In genomic region chr16:96353296-96353896, GRCm38 (mm10) we compare ENCODE assay signal across 21 mouse cellular contexts.
DNase-seq lines count a peak whose midpoint lies in the region; ATAC-seq and TF ChIP-seq lines count a peak whose summit lies in the region.
"Had no signal": no experiment of that assay in that cellular context is flagged by ENCODE, and none has a peak within 500 bp of the region (broad histone marks: within the 10 kb centered on the region; RNA-seq: fewer than 3 reads in every experiment).

No protein-coding gene starts in this region.

- peaks cover 18% of the 10 kb centered on the region for H3K4me1 ChIP-seq in hindbrain, embryonic 10.5 days (replicated peaks)
- no peaks in the 10 kb centered on the region for H3K4me1 ChIP-seq in hindbrain, embryonic 11.5 days (replicated peaks; ENCODE audit: control insufficient read depth, insufficient read depth, low read length)
- peaks cover 5% of the 10 kb centered on the region for H3K4me1 ChIP-seq in kidney, embryonic 16.5 days (ENCODE audit: insufficient read depth, low read length)
- H3K4me1 ChIP-seq in CH12.LX (ENCODE audit: control insufficient read depth in 1 of 2, insufficient read depth in 2 of 2) = peaks cover 2 to 17% of the 10 kb centered on the region in 2 experiments
- peaks cover 16% of the 10 kb centered on the region; the same call in 1 of the 2 replicates for H3K4me1 ChIP-seq in neural tube, embryonic 15.5 days
- peaks cover 5% of the 10 kb centered on the region for H3K4me1 ChIP-seq in intestine, embryonic 16.5 days (ENCODE audit: control insufficient read depth, insufficient read depth, low read length)
- H3K4me1 ChIP-seq: forebrain, embryonic 15.5 days had no signal

- H3K27me3 ChIP-seq in hindbrain, embryonic 10.5 days (ENCODE audit: insufficient read depth, poor library complexity, severe bottlenecking) = peaks cover 11% of the 10 kb centered on the region; the same call in 1 of the 2 replicates
- no peaks in the 10 kb centered on the region for H3K27me3 ChIP-seq in hindbrain, embryonic 11.5 days (ENCODE audit: control insufficient read depth, insufficient read depth, low read length)
- H3K27me3 ChIP-seq in kidney, embryonic 16.5 days (ENCODE audit: insufficient read depth, low read length) = no peaks in the 10 kb centered on the region
- peaks cover 1% of the 10 kb centered on the region for H3K27me3 ChIP-seq in CH12.LX (replicated peaks)
- no peaks in the 10 kb centered on the region for H3K27me3 ChIP-seq in neural tube, embryonic 15.5 days (replicated peaks)
- H3K27me3 ChIP-seq in intestine, embryonic 16.5 days (replicated peaks; ENCODE audit: control insufficient read depth, insufficient read depth, low read length) = no peaks in the 10 kb centered on the region
- H3K27me3 ChIP-seq: forebrain, embryonic 15.5 days had no signal

- 83% methylated on average over 6 of the region's 6 CpGs for WGBS in hindbrain, embryonic 10.5 days
- 83% methylated on average over 6 of the region's 6 CpGs for WGBS in hindbrain, embryonic 11.5 days
- 70% methylated on average over 6 of the region's 6 CpGs for WGBS in kidney, embryonic 16.5 days
- WGBS in neural tube, embryonic 15.5 days = 81% methylated on average over 6 of the region's 6 CpGs
- WGBS in intestine, embryonic 16.5 days = 66% methylated on average over 6 of the region's 6 CpGs

- peak; percentile 83 for TF ChIP-seq POLR2A in CH12.LX (IDR thresholded peaks at IDR 0.05; ENCODE audit: low read depth, low read length)

- TF ChIP-seq RAD21 in CH12.LX (IDR thresholded peaks at IDR 0.05; ENCODE audit: low read depth, low read length) = no peak

- no peak for TF ChIP-seq EP300 in CH12.LX (IDR thresholded peaks at IDR 0.05; ENCODE audit: low read length)

- 0 out of 2 replicates have a peak overlapping the region, but pooled peaks have one; percentile 37 for H3K4me3 ChIP-seq in hindbrain, embryonic 10.5 days
- no peak overlapping the region for H3K4me3 ChIP-seq in hindbrain, embryonic 11.5 days (ENCODE audit: low read depth, low read length)
- H3K4me3 ChIP-seq in kidney, embryonic 16.5 days (ENCODE audit: low read length) = no peak overlapping the region
- peak overlapping the region in 1 of 3 experiments; percentile 11 for H3K4me3 ChIP-seq in CH12.LX (replicated peaks in 1 of 3; ENCODE audit: low read depth in 2 of 3, low read length in 2 of 3, poor library complexity in 1 of 3)
- no peak overlapping the region for H3K4me3 ChIP-seq in neural tube, embryonic 15.5 days (replicated peaks)
- no peak overlapping the region for H3K4me3 ChIP-seq in intestine, embryonic 16.5 days (ENCODE audit: low read length)

- 0 out of 2 replicates have a peak overlapping the region, but pooled peaks have one; percentile 16 for H3K27ac ChIP-seq in hindbrain, embryonic 10.5 days
- H3K27ac ChIP-seq in hindbrain, embryonic 11.5 days (ENCODE audit: low read depth, low read length) = no peak overlapping the region
- no peak overlapping the region for H3K27ac ChIP-seq in kidney, embryonic 16.5 days (ENCODE audit: low read length)
- H3K27ac ChIP-seq in CH12.LX (ENCODE audit: insufficient read depth, low read depth) = no peak overlapping the region
- H3K27ac ChIP-seq in neural tube, embryonic 15.5 days (replicated peaks) = 0 out of 2 replicates have a peak overlapping the region, but pooled peaks have one; percentile 13
- H3K27ac ChIP-seq in intestine, embryonic 16.5 days (ENCODE audit: low read length) = no peak overlapping the region
- H3K27ac ChIP-seq: forebrain, embryonic 15.5 days; liver, embryonic 14.5 days; macrophage had no signal

- H3K79me2 ChIP-seq in CH12.LX (replicated peaks; ENCODE audit: control insufficient read depth, extremely low read depth, insufficient read depth, poor library complexity, severe bottlenecking) = no peaks in the 10 kb centered on the region

- no peak for DNase-seq in hindbrain, embryonic 10.5 days (ENCODE audit: low spot score)
- no peak for DNase-seq in hindbrain, embryonic 11.5 days (ENCODE audit: low spot score)
- DNase-seq in kidney, adult 9 months = no peak
- DNase-seq in CH12.LX (ENCODE audit: extremely low read depth) = no peak
- DNase-seq: cerebellum, adult 18-20 months; cerebellum, postnatal 14 days; gastrocnemius, postnatal 25 days; heart, adult 11 months; heart, postnatal 4 days; liver; lung, adult 2 months; lung, postnatal 10 days; right cerebral cortex, postnatal 4 days; thymus, postnatal 4 days had no signal

- no peak for ATAC-seq in hindbrain, embryonic 11.5 days (ENCODE audit: low FRiP score)
- ATAC-seq in kidney, embryonic 16.5 days (ENCODE audit: low FRiP score, low TSS enrichment) = peak; percentile 22; the same call in 1 of the 2 replicates
- ATAC-seq in neural tube, embryonic 15.5 days (ENCODE audit: low FRiP score) = no peak
- ATAC-seq in intestine, embryonic 16.5 days = no peak

- dilution Hi-C loops in CH12.LX (cut with MboI; ENCODE audit: extremely low pct_ligation_motif_present, extremely low pct_unique_long_range_greater_than_20kb, low sequenced_read_pairs) = no loop called here

- in situ Hi-C loops in CH12.LX (cut with MboI; ENCODE audit: low pct_ligation_motif_present, low pct_unique_long_range_greater_than_20kb, low sequenced_read_pairs) = no loop called here

- no peak overlapping the region for H3K9ac ChIP-seq in hindbrain, embryonic 11.5 days (ENCODE audit: low read depth, low read length)
- H3K9ac ChIP-seq in kidney, embryonic 16.5 days (replicated peaks; ENCODE audit: low read length) = no peak overlapping the region
- H3K9ac ChIP-seq in CH12.LX (ENCODE audit: insufficient read depth, low read depth) = no peak overlapping the region
- H3K9ac ChIP-seq in neural tube, embryonic 15.5 days (replicated peaks) = no peak overlapping the region
- H3K9ac ChIP-seq in intestine, embryonic 16.5 days (ENCODE audit: low read depth, low read length) = no peak overlapping the region
- H3K9ac ChIP-seq: forebrain, embryonic 15.5 days; liver, embryonic 14.5 days had no signal

- H3K9me3 ChIP-seq in hindbrain, embryonic 10.5 days = no peaks in the 10 kb centered on the region
- H3K9me3 ChIP-seq in hindbrain, embryonic 11.5 days (ENCODE audit: control insufficient read depth, low read length) = no peaks in the 10 kb centered on the region
- no peaks in the 10 kb centered on the region for H3K9me3 ChIP-seq in kidney, embryonic 16.5 days (ENCODE audit: low read length)
- H3K9me3 ChIP-seq in CH12.LX (replicated peaks; ENCODE audit: low read length) = no peaks in the 10 kb centered on the region
- H3K9me3 ChIP-seq in neural tube, embryonic 15.5 days (replicated peaks) = no peaks in the 10 kb centered on the region
- H3K9me3 ChIP-seq in intestine, embryonic 16.5 days (ENCODE audit: control insufficient read depth, low read length) = no peaks in the 10 kb centered on the region
- H3K9me3 ChIP-seq: forebrain, embryonic 15.5 days; heart, embryonic 10.5 days had no signal

- TF ChIP-seq CTCF in CH12.LX (conservative IDR thresholded peaks at IDR 0.05 in 1 of 2, IDR thresholded peaks at IDR 0.05 in 1 of 2; ENCODE audit: low read depth in 2 of 2, low read length in 2 of 2) = no peak

- H3K4me2 ChIP-seq in hindbrain, embryonic 11.5 days (replicated peaks; ENCODE audit: low read depth, low read length) = no peak overlapping the region
- no peak overlapping the region for H3K4me2 ChIP-seq in kidney, embryonic 16.5 days (replicated peaks; ENCODE audit: low read depth, low read length)
- H3K4me2 ChIP-seq in CH12.LX (ENCODE audit: insufficient read depth, low read depth, poor library complexity, severe bottlenecking) = peak overlapping the region; percentile 10
- no peak overlapping the region for H3K4me2 ChIP-seq in neural tube, embryonic 15.5 days
- no peak overlapping the region for H3K4me2 ChIP-seq in intestine, embryonic 16.5 days (ENCODE audit: low read depth, low read length)
- H3K4me2 ChIP-seq: forebrain, embryonic 15.5 days had no signal

- no peaks in the 10 kb centered on the region for H3K36me3 ChIP-seq in hindbrain, embryonic 10.5 days
- no peaks in the 10 kb centered on the region for H3K36me3 ChIP-seq in hindbrain, embryonic 11.5 days (ENCODE audit: control insufficient read depth, insufficient read depth, low read length)
- H3K36me3 ChIP-seq in kidney, embryonic 16.5 days (ENCODE audit: insufficient read depth, low read length) = no peaks in the 10 kb centered on the region
- no peaks in the 10 kb centered on the region for H3K36me3 ChIP-seq in CH12.LX (replicated peaks in 1 of 2; ENCODE audit: control insufficient read depth in 1 of 2, insufficient read depth in 1 of 2, low read length in 1 of 2)
- no peaks in the 10 kb centered on the region for H3K36me3 ChIP-seq in neural tube, embryonic 15.5 days
- H3K36me3 ChIP-seq in intestine, embryonic 16.5 days (ENCODE audit: control insufficient read depth, insufficient read depth, low read length) = no peaks in the 10 kb centered on the region
- H3K36me3 ChIP-seq: forebrain, embryonic 15.5 days; heart, embryonic 10.5 days had no signal

TF ChIP-seq in CH12.LX, 34 proteins besides CTCF, POLR2A, EP300 and RAD21:
- TF ChIP-seq GABPA (IDR thresholded peaks at IDR 0.05; ENCODE audit: insufficient replicate concordance, low read depth, low read length) = no peak
- peak; percentile 6; the same call in 1 of the 2 replicates for TF ChIP-seq TCF12 (IDR thresholded peaks at IDR 0.05; ENCODE audit: low read depth, low read length)
- peak; percentile 57; the same call in 1 of the 2 replicates for TF ChIP-seq POLR2AphosphoS2 (IDR thresholded peaks at IDR 0.05; ENCODE audit: low read depth, low read length)
- TF ChIP-seq NELFE (IDR thresholded peaks at IDR 0.05; ENCODE audit: low read depth, low read length) = peak; percentile 60
- TF ChIP-seq ZMIZ1 (IDR thresholded peaks at IDR 0.05; ENCODE audit: low read depth, low read length) = peak; percentile 99
- TF ChIP-seq MXI1 (IDR thresholded peaks at IDR 0.05; ENCODE audit: low read depth, low read length) = 0 out of 2 replicates have a peak, but pooled peaks have one; percentile 33
- TF ChIP-seq USF1 (IDR thresholded peaks at IDR 0.05; ENCODE audit: low read depth, low read length) = no peak
- TF ChIP-seq TBP (conservative IDR thresholded peaks at IDR 0.05; ENCODE audit: low read depth, low read length) = peak; percentile 95
TF ChIP-seq in CH12.LX: peak in this region for 6.

Comparison
In these comparisons a context has a peak if more than half of its experiments do, and no peak if none do; other contexts are left out.
1. H3K27ac ChIP-seq: peak in hindbrain, embryonic 10.5 days (single experiment) and neural tube, embryonic 15.5 days (single experiment); none in hindbrain, embryonic 11.5 days (single experiment), kidney, embryonic 16.5 days (single experiment), CH12.LX (single experiment) and intestine, embryonic 16.5 days (single experiment).